Mouse (Mus musculus): ENCODE results near the gene Fxyd2. TPM values are rescaled to one million over a fixed set of nuclear protein-coding genes. Genes with fewer than 3 reads are reported as not detected.

Fxyd2 gene
- polyA plus RNA-seq, 1 experiment: not detected

DNA sequence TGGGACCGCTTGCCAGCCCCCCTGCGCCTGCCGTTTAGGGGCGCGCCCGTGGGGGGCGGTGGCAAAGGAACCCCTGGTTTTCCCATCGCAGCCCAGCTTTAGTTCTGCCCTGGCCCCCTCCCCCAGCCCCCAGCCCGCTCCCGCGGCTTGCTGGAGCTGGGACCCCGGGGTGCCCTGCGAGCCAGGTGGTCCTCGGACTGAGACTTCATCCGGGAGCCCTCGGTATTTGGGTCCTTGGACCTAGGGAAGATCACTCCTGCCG, 31.2 kb downstream of the Fxyd2 start:
- no peaks in the 10 kb centered on the region for H3K4me1 ChIP-seq (ENCODE audit: control insufficient read depth)
- H3K27me3 ChIP-seq (ENCODE audit: control insufficient read depth): peaks cover 38% of the 10 kb centered on the region
- TF ChIP-seq GATA1 (IDR thresholded peaks at IDR 0.05; ENCODE audit: low read length) (no peak), TAL1 (IDR thresholded peaks at IDR 0.05; ENCODE audit: low read length) (no peak)
- no peaks in the 10 kb centered on the region for H3K36me3 ChIP-seq (ENCODE audit: control insufficient read depth)
- no peaks in the 10 kb centered on the region for H3K9me3 ChIP-seq (ENCODE audit: control insufficient read depth, low read length)
- H3K4me3 ChIP-seq (replicated peaks): no peak overlapping the region

DNA sequence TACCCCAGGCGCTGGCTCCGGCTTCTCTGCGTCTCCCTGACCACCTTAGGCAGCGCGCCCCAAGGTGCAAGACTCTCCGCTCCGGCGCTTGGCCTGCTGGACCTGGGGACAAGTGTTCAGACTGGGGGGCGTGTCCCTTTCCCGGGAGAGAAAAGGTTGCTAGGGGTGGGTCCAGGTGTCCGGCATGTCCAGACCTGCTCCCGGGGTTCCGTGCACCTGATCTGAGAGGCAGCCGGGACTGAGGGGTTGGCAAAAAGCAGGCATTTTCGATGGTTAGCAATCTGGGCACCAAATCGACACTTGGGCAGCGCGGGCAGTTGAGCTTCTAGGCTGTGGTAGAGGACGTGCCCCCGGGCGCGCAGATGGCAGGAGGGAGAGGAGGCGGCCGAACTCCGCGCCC, 31.7 kb downstream of the Fxyd2 start:
- H3K9me3 ChIP-seq (ENCODE audit: control insufficient read depth, low read length): no peaks in the 10 kb centered on the region
- TF ChIP-seq GATA1 (IDR thresholded peaks at IDR 0.05; ENCODE audit: low read length): no peak
- no peak for TF ChIP-seq TAL1 (IDR thresholded peaks at IDR 0.05; ENCODE audit: low read length)
- H3K4me1 ChIP-seq (ENCODE audit: control insufficient read depth): no peaks in the 10 kb centered on the region
- peaks cover 38% of the 10 kb centered on the region for H3K27me3 ChIP-seq (ENCODE audit: control insufficient read depth)
- no peaks in the 10 kb centered on the region for H3K36me3 ChIP-seq (ENCODE audit: control insufficient read depth)
- no peak overlapping the region for H3K4me3 ChIP-seq (replicated peaks)

DNA sequence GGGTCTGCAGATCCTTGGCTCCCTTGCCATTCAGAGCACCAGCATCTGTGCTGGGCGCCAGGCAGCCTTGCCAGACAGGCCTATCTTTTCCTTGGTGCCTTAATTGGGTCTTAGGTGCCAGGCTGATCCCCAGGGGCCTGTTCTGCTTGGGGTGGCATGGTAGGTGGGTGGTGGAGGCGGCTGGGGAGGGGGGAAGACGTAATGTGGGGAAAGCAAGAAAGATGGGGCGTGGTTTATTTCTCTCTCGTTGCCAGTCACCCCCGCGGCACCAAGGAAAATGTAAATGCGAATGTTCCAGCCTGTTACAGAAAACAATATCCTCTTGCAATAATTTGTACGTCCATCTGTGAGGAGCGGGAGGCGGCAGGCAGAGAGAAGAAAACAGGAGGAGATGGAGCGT, 33.2 kb downstream of the Fxyd2 start:
- no peaks in the 10 kb centered on the region for H3K4me1 ChIP-seq (ENCODE audit: control insufficient read depth)
- peaks cover 38% of the 10 kb centered on the region for H3K27me3 ChIP-seq (ENCODE audit: control insufficient read depth)
- no peak overlapping the region for H3K4me3 ChIP-seq (replicated peaks)
- no peaks in the 10 kb centered on the region for H3K9me3 ChIP-seq (ENCODE audit: control insufficient read depth, low read length)
- H3K36me3 ChIP-seq (ENCODE audit: control insufficient read depth): no peaks in the 10 kb centered on the region
- TF ChIP-seq GATA1 (IDR thresholded peaks at IDR 0.05; ENCODE audit: low read length) (no peak), TAL1 (IDR thresholded peaks at IDR 0.05; ENCODE audit: low read length) (no peak)

DNA sequence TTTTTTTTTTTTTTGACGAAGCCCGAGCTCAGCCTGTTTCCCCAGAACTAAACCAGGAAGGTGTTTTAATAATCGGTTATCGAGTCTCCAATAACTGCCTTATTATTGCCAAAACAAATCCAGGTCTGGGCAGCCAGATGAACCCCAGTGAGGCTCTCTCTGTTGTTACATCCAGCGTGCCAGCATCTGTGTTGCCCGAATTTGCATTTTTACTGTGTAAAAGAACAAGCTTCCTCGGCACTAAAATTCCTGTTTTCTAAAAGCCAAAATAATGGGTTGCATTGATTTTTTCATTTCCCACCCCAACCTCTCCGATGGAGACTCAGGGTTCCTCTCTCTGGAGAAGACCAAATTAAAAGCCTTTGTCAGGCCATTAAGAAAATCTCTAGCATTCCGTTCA, 33.6 kb downstream of the Fxyd2 start:
- TF ChIP-seq GATA1 (IDR thresholded peaks at IDR 0.05; ENCODE audit: low read length) (no peak), TAL1 (IDR thresholded peaks at IDR 0.05; ENCODE audit: low read length) (no peak)
- Histone ChIP-seq H3K4me1 (ENCODE audit: control insufficient read depth) (no peaks in the 10 kb centered on the region), H3K27me3 (ENCODE audit: control insufficient read depth) (peaks cover 38% of the 10 kb centered on the region), H3K36me3 (ENCODE audit: control insufficient read depth) (no peaks in the 10 kb centered on the region), H3K4me3 (replicated peaks) (no peak overlapping the region), H3K9me3 (ENCODE audit: control insufficient read depth, low read length) (no peaks in the 10 kb centered on the region)

DNA sequence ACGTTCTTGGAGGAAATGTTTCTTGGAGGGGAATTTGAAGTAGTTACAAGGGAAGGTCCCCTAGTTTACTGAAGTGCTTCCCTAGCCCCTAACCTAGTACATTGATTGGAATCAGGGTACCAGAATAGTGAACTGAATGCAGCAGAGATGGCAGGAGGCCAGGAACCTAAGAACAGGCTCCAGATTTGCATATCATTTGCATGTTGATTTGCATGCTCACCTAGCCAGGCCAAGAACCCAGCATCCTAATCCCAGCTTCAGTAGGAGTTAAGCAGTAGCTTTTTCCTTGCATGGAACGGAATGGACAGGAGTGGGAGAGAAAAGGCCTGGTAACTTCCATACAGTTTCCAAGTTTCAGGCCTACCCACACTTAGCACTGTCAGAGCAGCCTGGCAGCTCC, 34.7 kb downstream of the Fxyd2 start:
- Histone ChIP-seq H3K9me3 (ENCODE audit: control insufficient read depth, low read length) (no peaks in the 10 kb centered on the region), H3K4me1 (ENCODE audit: control insufficient read depth) (no peaks in the 10 kb centered on the region), H3K36me3 (ENCODE audit: control insufficient read depth) (no peaks in the 10 kb centered on the region), H3K4me3 (replicated peaks) (no peak overlapping the region), H3K27me3 (ENCODE audit: control insufficient read depth) (peaks cover 33% of the 10 kb centered on the region)
- TF ChIP-seq TAL1 (IDR thresholded peaks at IDR 0.05; ENCODE audit: low read length) (no peak), GATA1 (IDR thresholded peaks at IDR 0.05; ENCODE audit: low read length) (no peak)

DNA sequence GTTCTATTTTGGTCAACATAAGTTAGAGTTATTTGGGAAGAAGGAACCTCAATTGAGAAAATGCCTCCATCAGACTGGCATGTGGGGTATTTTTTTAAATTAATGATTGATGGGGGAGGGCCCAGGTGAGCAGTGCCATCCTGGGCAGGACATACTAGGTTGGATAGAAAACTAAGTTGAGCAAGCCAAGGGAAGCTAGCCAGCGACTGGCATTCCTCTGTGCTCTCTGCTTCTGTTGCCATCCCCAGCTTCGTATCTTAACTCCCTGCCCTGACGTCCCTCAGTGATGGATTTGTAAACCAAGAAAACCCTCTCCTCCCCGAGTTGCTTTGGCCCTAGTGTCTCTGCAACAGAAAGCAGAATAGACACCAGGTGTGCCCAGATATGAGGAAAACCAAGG, 39.6 kb downstream of the Fxyd2 start:
- H3K4me3 ChIP-seq (replicated peaks): no peak overlapping the region
- no peaks in the 10 kb centered on the region for H3K27me3 ChIP-seq (ENCODE audit: control insufficient read depth)
- H3K36me3 ChIP-seq (ENCODE audit: control insufficient read depth): no peaks in the 10 kb centered on the region
- TF ChIP-seq TAL1 (IDR thresholded peaks at IDR 0.05; ENCODE audit: low read length) (no peak), GATA1 (IDR thresholded peaks at IDR 0.05; ENCODE audit: low read length) (no peak)
- no peaks in the 10 kb centered on the region for H3K9me3 ChIP-seq (ENCODE audit: control insufficient read depth, low read length)
- no peaks in the 10 kb centered on the region for H3K4me1 ChIP-seq (ENCODE audit: control insufficient read depth)

DNA sequence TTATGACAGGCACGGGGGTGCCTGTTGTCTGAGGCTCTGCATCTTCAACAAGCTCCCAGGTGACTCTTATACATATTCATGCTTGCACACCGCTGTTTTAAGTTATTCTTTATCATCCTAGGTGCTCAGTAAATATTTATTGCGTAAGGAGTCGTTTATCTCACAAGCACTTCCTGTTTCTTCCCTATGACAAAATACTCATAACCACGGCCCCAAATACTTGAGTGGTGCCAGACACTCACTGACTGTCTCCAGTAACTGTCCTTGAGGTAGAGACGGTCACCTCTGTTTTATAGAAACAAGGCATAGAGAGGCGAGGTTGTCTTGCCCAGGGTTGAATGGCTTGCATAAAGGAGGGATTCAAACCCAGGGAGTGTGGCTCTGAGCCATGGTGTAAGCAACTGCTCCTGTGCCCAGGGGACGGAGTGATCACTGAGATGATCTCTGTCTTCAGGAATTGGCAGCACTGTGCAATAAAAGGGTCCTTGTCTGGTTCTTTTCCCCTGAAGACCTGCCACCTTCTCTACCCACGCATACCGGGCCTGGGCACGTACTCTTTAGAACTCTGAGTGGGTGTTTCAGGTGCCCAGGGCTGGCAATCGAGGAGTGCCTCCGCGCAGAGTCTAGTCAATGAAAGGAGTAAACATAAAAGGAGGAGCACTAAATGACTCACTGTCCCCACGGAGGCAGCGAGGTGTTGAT, 40.8 kb downstream of the Fxyd2 start:
- TF ChIP-seq GATA1 (IDR thresholded peaks at IDR 0.05; ENCODE audit: low read length) (no peak), TAL1 (IDR thresholded peaks at IDR 0.05; ENCODE audit: low read length) (no peak)
- Histone ChIP-seq H3K9me3 (ENCODE audit: control insufficient read depth, low read length) (no peaks in the 10 kb centered on the region), H3K4me1 (ENCODE audit: control insufficient read depth) (no peaks in the 10 kb centered on the region), H3K36me3 (ENCODE audit: control insufficient read depth) (no peaks in the 10 kb centered on the region), H3K27me3 (ENCODE audit: control insufficient read depth) (no peaks in the 10 kb centered on the region), H3K4me3 (replicated peaks) (no peak overlapping the region)

DNA sequence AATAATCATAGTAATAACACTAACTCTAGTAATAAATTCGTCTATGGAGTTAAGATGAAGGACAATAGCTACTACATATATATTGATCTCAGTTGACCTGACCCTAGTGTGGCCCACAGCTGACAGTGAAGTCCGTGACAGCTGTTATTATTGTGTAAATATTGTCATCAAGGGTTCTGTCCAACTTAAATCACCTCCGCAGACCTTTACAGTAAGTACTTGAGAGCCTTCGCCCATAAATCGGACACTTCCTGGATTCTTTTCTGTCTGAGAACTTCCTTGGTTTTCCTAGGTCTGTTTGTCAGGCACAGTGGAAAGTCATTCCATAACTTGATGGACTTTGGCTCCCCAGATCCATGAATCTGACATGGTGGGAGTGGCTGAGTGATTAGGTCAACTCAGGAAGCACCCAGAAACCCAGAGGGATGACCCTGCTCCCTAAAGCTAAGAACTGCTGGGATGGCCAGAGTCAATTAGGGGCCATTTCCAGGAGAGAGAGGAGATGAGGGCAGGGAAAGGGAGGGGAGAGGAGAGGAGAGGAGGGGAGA, 44.9 kb downstream of the Fxyd2 start:
- H3K4me1 ChIP-seq (ENCODE audit: control insufficient read depth): no peaks in the 10 kb centered on the region
- H3K36me3 ChIP-seq (ENCODE audit: control insufficient read depth): no peaks in the 10 kb centered on the region
- H3K4me3 ChIP-seq (replicated peaks): no peak overlapping the region
- H3K9me3 ChIP-seq (ENCODE audit: control insufficient read depth, low read length): no peaks in the 10 kb centered on the region
- no peak for TF ChIP-seq TAL1 (IDR thresholded peaks at IDR 0.05; ENCODE audit: low read length)
- no peak for TF ChIP-seq GATA1 (IDR thresholded peaks at IDR 0.05; ENCODE audit: low read length)
- H3K27me3 ChIP-seq (ENCODE audit: control insufficient read depth): peaks cover 4% of the 10 kb centered on the region; the same call in 1 of the 2 replicates

DNA sequence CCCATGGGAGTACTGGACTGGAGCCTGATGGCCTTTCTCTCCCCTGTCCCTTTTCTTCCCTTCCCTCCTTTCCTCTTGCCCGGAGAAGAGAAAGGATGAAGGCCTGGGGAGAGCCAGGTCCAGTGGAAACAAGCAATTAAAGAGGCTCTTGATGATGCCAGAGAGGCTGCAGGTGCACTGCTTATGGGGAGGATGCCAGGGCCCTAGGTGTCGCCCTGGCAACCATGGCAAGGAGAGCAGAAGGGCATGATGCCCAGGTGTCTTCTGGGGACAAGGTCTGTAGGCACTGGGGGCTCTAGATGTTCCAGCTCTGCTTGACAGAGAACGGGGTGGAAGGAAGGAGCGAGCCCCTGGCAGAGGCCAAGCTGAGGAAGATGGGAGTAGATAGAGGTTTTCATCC, 50.2 kb downstream of the Fxyd2 start:
- Histone ChIP-seq H3K9me3 (ENCODE audit: control insufficient read depth, low read length) (no peaks in the 10 kb centered on the region), H3K4me1 (ENCODE audit: control insufficient read depth) (no peaks in the 10 kb centered on the region), H3K4me3 (replicated peaks) (no peak overlapping the region), H3K36me3 (ENCODE audit: control insufficient read depth) (no peaks in the 10 kb centered on the region), H3K27me3 (ENCODE audit: control insufficient read depth) (peaks cover 4% of the 10 kb centered on the region; the same call in 1 of the 2 replicates)
- TF ChIP-seq TAL1 (IDR thresholded peaks at IDR 0.05; ENCODE audit: low read length) (no peak), GATA1 (IDR thresholded peaks at IDR 0.05; ENCODE audit: low read length) (no peak)

DNA sequence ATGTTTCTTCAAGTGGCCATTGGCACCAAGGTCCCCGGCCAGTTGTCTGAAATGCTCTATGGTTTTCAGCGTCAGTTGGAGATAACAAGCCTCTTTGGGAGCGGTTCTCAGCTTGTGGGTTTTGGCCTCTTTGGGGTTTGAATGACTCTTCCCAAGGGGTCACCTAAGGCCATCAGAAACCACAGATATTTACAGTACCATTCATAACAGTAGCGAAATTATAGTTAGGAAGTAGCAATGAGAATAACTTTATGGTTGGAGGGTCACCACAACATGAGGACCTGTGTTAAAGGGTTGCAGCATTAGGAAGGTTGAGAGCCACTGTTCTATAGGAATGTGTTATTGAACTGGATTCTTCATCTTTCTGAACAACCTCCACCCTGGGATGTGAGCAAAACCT, 51.9 kb downstream of the Fxyd2 start:
- Histone ChIP-seq H3K36me3 (ENCODE audit: control insufficient read depth) (no peaks in the 10 kb centered on the region), H3K27me3 (ENCODE audit: control insufficient read depth) (peaks cover 4% of the 10 kb centered on the region; the same call in 1 of the 2 replicates), H3K4me1 (ENCODE audit: control insufficient read depth) (no peaks in the 10 kb centered on the region), H3K9me3 (ENCODE audit: control insufficient read depth, low read length) (no peaks in the 10 kb centered on the region), H3K4me3 (replicated peaks) (no peak overlapping the region)
- TF ChIP-seq GATA1 (IDR thresholded peaks at IDR 0.05; ENCODE audit: low read length) (no peak), TAL1 (IDR thresholded peaks at IDR 0.05; ENCODE audit: low read length) (no peak)

Data from erythroblast, embryonic 14.5 days (primary cell).